Mouse (Mus musculus) layer of hippocampus, adult 9-10 months (tissue): ENCODE results near the gene Armc7.
"Not testable (repeated sequence)": the region's sequence is repeated elsewhere in the genome, so short reads cannot be mapped to it uniquely, and the experiment has no call there.

Experiments
- DNase-seq: peaks from one replicate; pipeline ENCODE4 v3.0.0; 2022; ENCODE audit warnings: low spot score

Armc7 gene

DNA sequence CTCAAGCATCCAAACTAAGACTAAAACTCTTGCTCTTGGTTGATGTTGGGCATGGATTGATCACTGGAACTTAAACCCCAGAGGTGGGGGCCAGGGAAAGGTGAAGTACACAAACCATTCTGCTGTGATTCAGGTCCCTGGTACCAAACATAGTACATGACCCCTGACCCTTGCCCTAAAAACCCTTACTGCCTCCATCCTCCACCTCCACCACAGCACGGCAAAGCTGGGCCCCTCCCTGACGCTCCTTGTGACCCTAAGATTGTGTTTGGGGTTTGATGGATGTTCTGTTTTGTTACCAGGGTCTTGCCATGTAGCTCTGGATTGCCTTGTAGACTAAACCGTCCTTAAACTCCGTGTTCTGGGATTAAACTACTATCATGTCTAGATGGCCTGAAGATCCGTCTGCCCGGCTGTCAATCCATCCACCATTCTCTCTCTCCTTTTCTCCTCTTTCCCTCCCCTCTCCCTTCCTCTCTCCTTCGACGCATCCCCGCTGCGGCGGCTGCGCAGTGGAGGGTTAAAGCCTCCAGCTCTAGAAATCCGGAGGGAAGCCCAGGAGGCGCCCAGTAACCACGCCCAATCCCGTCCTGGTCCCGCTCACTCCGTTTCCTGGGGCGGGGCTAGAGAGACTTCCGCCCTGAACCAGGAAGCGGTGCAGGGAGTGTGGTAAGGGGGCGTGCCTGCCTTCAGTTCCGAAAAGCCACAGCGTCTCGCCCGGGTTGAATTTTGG, at the start of gene Armc7:
Gene Armc7 (plus strand): TSS at position 643 of the 733 bp plus-strand sequence.
- DNase-seq: peak; percentile 69

DNA sequence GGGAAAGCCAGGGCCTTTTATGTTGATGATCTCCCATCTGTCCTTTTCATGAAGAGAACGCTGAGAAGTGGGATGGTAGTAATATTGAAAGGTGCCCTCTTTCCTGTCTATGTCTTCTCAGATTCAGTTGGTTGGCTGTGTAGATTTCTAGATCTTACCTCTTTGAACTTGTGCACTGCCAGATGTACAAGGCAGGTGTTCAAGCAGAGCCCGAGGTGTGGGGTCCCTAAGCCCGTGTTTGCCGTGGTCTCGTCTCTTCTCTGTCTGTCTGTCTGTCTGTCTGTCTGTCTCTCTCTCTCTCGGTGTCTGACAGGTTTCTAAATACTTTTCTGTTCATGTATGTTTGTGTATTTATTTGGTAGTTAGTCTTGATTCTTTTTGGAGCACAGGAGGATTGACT, 49.8 kb upstream of the Armc7 start:
- DNase-seq: no peak

DNA sequence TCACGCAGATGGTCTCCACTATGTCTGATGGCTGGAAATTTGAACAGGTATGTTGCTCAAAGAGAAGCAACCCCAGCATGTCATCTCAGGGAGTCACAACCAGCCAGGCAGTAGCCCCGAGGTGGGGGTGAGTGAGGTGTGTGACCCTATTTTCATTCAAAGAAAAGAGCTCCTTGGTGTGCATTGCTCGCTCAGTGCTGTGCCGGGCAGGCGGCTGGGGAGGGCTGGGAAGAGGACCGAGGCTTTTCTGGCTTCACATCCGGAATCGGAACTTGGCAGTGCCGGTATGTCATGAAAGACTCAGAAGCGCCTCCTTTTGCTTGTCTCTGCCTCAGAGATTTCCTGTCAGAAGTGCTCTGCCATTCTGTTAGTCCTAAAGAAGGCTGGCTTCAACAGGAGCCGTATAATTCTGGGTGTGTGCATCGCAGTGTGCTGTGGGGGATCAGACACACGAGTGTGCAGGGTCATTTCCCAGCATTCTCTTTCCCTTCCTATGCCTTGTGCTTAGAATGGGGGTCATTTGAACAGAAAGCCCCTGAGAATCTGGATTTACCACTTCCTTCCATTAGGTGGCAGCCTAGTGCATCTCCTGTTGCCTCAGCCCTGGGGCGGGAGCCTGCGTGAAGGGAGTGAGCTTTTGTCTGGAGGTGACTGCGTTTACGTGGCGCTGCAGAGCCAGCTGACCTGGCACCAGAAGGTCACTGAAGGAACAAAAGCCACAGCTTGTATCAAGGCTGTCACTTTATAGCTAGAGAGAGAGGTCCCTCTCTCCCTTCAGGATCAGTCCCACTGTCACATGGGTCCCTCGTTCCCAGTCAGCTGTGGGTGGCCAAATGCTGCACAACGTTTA, 47.8 kb upstream of the Armc7 start:
- peak; percentile 64 for DNase-seq

DNA sequence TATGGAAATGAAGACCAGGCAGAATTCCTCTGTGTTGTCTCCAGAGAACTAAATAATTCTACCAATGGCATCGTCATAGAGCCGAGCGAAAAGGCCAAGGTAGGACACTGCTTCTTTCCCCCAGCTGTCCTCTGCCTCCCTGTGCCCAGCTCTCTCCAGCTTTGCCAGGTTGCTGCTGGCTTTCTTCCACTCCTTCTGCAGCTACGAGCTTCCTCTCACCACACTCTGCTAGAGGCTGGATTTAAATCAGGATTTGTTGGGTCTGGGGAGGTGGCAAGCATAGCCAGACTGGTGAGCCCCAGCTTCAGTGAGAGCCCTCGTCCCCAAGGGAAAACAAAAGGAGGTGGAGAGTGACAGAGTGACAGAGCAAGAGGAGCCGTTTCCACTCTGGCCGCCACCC, 46.2 kb upstream of the Armc7 start:
- no peak for DNase-seq

DNA sequence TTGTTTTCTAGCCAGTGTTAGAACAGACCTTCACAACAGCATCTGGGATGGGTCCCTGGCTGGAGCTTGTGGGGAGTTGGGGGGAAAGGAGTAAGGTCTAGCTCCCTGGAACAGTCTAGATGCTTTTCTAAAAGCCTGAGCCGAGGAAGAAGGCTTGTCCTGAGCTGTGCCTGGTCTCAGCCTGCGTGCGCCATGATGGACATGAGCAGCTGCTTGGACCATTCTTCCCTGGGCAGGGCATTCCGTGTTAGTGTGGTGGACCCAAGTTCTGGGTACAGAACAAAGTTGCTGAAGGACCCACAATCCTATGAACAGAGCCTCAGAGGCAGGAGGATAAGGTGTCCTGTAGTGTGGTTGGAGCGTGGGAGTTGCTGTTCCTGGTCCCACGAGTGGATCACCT, 44.9 kb upstream of the Armc7 start:
- no peak for DNase-seq

DNA sequence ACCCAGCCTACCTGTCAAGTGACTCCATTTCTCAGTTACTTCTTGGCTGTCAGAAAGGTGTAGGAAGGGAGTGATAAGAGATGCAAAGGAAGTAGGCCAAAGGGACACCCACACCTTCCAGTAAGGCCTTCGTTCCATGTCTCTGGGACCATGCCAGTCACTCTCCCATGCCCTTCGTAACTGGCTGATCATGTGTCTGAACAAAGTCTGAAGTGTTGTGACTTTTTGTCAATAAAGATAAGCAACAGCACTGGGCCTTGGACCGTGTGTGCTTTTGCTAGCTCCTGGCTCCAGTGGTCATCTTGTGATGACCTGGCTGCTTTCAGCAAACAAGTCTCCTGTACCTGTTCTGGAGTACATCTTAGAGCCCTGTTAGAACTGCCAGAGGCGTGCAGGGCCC, 42.7 kb upstream of the Armc7 start:
- DNase-seq: no peak

DNA sequence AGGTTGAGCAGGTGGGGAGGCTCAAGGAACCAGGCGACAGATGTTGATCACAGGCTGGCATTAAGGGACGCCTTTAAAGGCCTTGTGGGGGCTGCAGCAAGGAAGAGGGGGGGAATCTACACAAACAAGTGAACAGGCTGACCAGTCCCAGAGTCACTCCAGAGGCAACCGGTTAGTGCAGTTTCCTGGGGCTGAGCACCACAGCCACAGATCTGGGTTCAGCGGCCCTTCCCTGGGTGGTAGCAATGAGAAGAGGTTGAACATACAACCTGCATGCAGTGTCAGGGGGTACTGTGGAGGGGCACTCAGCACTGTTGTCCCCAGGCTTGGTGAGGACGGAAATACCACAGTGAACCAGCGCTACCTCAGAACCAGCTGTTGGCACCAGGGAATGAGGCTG, 42.1 kb upstream of the Armc7 start:
- DNase-seq: no peak

DNA sequence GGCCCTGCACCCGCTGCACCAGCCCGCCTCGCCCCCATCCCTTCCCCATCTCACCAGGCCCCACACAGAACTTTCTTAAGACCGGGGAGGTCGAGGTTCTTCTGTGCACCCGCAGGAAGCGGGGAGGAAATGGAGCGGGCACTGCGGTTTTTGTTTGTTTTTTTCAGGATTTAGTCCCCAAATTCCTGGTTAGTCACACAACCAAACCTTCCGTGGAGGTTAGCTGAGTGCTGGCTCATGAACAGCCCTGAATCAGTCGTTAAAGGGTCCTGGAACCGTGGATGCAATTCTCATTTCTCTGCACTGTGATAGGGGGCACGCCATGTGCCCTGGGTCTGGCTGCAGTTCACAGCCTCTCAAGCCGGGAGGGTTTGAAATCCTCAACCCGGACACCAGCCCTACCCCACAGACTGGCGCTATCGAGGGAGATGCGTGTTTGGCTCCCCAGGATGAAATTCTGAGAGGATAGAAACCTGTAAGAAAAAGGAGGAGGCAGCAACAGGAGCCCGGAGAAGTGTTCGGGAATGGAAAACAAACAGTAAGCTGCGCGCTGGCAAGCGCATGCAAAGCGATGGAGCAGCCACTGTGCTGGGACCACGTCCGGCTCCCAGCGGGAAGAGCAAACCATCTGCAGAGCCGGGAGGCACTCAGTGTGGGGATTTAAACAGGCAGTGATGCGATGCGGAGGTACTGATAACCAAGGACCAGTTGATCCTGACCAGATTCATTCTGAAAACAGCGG, 39.7 kb upstream of the Armc7 start:
- DNase-seq: no peak

DNA sequence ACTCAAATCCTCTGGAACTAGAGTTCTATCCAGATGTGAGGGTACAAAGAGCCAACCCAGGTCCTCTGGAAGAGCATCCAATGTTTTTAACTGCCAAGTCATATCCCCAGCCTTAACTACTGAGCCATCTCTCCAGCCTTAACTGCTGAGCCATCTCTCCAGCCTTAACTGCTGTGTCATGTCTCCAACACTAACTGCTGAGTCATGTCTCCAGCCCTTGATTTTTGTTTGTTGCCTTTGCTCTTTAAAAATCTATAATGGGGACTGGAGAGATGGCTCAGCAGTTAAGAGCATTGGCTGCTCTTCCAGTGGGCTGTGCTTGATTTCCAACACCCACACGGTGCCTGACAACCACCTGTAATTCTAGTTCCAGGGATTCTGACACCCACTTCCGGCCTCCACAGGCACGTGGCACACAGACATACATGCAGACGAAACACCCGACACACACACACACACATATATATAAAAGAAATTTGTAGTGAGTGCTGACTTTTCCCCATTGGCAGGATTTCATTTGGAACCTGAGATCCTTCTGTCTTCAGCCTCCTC, 37.8 kb upstream of the Armc7 start:
- DNase-seq: no peak

DNA sequence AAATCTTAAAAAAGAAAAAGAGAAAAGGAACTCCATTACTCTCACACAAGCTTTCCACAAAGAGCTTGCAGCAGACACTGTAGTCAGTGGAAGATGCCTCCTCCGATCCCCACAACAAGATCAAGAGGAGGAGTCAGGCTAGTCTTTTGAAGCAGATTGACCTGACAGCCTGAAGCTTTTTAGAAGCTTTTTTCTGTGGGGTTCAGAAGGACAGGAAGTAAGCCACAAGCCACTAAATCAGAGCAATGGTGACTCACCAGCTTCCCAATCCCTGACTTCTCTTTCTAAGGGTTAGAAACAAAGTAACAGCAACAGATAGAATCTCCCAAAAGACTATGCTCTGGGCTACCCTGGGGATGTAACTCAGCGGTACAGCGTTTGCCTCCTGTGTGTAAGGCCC, 36.1 kb upstream of the Armc7 start:
- DNase-seq: no peak

DNA sequence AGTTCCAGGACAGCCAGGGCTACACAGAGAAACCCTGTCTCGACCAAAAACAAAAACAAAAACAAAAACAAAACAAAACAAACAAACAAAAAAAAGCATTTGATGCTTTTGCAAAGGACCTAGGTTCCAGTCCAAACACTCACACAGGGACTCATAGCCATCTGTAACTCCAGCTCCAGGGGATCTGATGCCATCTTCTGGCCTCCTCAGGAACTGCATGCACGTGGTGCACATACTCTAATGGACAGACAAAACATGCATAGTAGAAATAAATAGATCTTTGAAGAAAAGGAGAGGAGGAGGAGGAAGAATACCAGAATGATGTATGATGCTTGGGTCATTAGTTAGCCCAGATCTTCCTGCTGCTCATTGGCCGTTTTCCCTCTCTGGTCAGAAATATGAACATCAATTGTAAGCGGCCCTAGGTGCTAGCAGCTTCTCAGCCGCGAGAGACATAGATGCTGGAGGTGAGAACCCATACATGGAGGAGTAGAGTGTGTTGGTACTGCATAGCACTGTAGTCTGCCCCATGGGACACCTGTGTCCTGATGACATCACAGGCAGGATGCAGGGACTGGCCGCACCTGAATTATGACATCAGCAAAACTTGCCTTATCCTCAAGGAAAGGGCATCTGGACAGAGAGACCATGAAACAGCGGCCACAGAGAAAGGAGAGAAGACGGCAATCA, 35.4 kb upstream of the Armc7 start, which contains the start of gene Trim80:
Gene Trim80 (plus strand): TSS at position 640 of the 690 bp plus-strand sequence.
- DNase-seq: no peak

DNA sequence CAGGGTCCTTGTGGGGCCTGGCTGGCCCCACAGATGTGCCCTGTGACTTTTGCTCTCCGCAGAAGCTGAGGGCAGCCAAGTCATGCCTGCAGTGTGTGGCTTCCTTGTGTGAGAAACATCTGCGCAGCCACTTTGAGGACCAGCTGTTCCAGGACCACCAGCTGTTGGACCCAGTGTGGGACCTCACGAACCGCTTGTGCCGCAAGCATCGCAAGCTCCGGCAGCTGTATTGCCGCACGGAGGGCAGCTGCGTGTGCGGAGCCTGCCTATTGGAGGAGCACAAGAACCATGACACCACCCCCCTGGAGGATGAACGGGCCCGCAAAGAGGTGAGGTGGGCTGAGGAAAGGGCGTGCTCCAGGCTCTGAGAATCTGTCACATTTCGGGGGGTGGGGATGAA, 34.0 kb upstream of the Armc7 start:
- DNase-seq: no peak

DNA sequence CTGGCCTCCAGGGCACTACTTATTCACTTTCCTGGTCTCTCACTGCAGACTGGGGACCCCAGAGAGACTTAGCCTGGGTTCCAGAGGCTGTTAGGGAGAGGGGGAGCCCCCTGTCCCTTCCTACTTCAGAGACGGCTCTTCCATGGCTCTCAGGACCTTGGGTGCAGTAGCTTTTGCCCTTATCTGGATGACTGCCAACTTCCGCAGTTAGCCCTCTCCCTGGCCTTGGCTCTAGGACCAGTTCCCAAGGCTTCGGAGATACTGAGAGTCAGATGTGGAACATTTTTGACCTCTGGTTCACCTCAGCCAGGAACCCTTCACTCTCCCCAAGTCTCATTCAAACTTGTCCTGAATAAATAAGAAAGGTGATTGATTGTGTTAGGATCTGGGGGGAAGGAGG, 28.6 kb upstream of the Armc7 start:
- no peak for DNase-seq

DNA sequence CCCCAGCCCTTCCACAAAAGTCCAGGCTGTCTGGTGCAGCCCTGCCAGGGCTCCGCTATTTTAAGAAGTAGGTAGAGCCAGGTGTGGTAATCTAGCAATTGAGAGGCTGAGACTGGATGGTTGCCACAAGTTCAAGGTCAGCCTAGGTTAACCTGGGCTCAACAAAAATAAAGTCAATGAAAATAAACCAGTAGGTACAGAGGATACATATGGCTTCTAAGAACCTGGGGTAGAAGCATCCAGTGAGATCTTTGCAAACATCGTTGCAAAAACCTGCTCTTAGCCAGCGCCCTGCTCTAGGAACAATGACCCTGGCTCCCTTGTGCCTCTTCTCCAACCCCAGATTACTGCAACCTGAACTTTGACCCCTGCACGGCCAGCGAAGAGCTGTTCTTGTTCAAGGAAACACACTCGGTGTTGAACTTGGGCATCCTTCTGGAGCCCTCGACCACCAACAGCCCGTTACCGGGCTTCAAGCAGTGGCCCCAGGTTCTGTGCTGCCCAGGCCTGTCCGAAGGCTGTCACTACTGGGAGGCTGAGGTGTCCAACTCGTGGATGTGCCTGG, 28.1 kb upstream of the Armc7 start:
- DNase-seq: no peak

DNA sequence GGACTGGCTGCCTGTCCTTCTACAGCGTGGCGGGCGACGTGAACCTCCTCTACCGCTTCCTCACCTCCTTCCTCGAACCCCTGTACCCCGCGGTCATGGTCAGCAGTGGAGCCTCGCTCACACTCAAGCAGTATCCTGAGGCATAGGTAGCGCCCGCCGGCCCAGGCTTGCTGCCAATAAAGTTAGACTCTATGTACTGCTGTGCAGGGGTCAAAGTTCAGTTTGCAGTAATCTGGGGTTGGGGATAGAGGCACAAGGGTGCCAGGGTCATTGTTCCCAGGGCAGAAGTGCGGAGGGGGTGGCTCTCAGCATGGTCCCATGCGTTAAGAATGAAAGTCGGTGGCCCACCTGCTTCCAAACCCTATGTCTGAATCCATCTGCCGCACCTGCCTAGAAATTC, 27.4 kb upstream of the Armc7 start:
- no peak for DNase-seq

DNA sequence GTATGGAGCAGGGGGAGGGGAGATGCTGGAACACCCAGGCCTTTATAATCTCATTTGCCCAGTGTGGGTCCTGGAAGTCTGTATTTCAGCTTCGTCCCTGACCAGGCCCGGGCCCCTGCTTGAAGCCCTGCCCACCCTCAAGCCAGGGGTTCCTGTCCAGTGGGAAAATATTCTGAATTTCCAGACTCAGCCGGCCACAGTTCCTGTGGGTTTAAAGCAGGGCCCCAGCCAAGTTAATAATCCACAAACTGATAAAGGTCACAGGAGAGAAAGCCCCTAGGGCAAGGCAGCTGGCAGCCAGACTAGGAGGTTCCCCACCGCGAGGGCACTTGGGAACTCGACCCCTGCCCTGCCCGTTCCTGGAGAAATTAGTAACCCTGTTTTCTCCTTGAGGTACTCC, 26.5 kb upstream of the Armc7 start:
- no peak for DNase-seq

DNA sequence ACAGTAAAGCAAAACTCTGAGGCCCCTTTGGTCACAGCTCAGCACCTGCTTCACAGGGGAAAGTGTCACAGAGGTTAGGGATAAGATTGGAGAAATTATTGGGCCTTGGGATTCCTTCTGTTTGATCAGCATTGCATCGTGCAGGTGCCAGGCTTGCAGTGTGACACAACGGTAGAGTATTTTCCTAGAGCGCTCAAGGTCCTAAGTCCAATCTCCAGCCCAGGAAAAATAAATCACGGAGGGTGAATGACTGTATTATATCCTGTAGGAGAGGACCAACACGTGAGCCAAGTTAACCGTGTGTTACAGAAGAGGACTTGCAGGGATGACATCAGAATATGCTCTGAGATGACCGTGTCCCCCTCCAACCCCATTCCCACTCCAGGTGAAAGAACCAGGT, 25.3 kb upstream of the Armc7 start:
- DNase-seq: no peak

DNA sequence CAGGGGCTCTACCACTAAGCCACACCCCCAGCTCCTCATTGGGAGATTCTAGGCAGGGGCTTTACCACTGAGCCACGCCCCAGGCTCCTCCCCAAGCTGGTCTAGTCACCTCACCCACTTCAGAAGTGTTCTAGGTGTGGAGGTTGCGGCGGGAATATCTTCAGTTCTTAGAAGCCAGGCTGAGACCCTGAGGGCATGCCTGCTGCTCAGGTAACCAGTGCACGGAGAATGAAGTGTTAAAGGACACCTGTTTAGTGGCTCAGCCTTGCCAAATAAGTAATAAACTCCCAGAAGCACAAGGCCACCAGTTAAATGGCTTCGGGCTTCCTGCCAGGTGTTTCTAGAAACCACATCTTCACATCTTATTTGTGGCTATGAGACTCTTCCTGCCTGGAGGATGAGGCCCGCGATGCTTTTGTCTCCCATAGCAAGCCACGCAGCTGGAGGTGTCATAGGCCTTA, 23.7 kb upstream of the Armc7 start:
- DNase-seq: no peak

DNA sequence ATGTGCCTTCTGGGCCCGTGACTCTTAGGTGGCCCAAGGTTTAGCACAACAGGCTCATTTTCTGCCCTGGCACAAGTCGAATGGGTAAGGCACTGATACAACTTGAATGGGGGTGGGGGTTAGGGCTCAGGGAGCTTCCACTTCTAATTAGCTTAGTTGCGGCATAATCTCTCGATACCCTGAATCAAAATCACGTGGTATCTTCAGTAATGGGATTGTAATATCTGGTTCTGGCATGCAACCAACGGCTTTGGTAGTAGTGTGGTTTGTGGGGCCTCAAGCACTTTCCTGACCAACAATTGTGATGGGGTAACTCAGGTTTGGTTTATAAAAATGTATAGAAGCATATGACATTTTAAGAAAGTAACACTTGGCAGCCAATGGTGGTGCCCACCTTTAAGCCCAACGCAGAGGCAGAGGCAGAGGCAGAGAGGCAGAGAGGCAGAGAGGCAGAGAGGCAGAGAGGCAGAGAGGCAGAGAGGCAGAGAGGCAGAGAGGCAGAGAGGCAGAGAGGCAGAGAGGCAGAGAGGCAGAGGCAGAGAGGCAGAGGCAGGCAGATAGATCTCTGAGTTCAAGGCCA, 23.1 kb upstream of the Armc7 start:
- no peak for DNase-seq

DNA sequence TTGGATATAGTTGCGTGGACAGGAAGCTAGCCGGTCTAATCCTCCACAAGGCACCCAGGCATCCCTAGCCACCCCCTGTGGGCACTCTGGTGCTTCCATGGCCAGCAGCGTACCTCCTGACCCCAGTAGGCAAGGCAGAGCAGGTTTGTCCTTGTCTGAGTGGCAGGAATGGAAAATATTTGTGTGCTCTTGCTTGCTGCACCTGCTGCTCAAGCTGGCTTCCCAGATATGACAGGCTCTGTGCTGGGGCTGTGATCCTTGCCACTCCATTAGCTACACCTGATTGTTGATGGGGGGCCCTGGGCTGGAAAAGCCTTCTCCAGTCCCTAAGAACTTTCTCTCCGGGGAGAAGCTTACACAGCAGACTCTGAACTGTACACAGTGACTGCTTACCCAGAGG, 22.2 kb upstream of the Armc7 start:
- no peak for DNase-seq

DNA sequence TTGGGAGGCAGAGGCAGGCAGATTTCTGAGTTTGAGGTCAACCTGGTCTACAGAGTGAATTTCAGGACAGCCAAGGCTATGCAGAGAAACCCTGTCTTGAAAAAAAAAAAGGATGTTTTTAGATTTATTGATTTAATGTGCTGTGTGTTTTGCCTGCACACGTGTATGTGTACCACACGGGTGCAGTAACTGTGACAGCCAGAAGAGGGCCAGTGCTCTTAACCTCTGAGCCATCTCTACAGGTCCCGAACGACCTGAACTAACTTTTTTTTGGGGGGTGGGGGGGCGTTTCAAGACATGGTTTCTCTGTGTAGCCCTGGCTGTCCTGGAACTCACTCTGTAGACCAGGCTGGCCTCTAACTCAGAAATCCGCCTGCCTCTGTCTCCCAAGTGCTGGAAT, 20.6 kb upstream of the Armc7 start:
- not testable (repeated sequence) for DNase-seq
